Mouse (Mus musculus) layer of hippocampus, adult 6 months (tissue): ENCODE measurements around the gene Fut1. TPM values are rescaled to one million over a fixed set of nuclear protein-coding genes. Genes with fewer than 3 reads are reported as not detected.

Experiments
- long read RNA-seq, 2 experiments: library from polyadenylated mRNA; unstranded; transcript quantifications; one replicate each; pipeline ENCODE4 v2.0.0; 2019 to 2020
- polyA plus RNA-seq: library from polyadenylated mRNA; unstranded; fragments of <200 nt; fragmentation: Nextera tagmentation; gene quantifications from 2 replicates; pipeline ENCODE4 v1.2.3, GENCODE M21; 2021

Gene Fut1
- 0.08 TPM in 1 of 2 replicates, not detected in the other for polyA plus RNA-seq
- long read RNA-seq, experiment 1 = 0 reads
- long read RNA-seq, experiment 2 = 0 reads

DNA sequence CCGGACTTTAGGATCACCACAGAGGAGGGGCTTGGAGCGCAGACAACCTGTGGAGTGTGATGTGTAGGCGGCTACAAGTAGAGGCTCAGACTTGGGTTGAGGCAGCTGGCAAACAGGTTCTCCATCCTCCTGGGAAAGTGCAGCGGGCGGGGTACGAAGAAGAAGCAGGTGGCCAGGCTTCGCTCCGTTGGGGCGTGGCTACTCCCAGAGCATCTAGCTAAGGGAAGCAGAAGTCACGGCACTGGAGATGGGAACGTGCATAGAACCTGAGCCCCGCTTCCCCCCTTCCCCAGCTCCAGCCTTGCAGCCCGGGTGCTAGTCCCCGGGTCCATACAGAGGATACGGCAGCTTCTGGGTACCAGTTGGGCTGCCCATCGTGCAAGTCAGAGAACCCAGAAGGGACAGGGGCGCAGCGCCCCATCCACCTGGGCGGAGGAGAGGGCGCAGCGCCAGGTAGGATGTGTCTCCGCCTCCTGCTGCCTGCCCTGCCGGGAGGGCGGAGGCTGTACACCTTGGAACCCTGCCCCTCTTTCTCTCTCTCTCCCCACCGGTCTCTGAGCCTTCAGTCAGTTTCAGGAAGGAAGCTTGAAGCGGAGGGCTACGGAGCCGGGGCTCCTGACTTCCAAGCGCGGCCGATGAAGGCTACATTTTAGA is at the start of gene Fut1:
Gene Fut1 (plus strand): TSS at position 248 of the 654 bp plus-strand sequence.

DNA sequence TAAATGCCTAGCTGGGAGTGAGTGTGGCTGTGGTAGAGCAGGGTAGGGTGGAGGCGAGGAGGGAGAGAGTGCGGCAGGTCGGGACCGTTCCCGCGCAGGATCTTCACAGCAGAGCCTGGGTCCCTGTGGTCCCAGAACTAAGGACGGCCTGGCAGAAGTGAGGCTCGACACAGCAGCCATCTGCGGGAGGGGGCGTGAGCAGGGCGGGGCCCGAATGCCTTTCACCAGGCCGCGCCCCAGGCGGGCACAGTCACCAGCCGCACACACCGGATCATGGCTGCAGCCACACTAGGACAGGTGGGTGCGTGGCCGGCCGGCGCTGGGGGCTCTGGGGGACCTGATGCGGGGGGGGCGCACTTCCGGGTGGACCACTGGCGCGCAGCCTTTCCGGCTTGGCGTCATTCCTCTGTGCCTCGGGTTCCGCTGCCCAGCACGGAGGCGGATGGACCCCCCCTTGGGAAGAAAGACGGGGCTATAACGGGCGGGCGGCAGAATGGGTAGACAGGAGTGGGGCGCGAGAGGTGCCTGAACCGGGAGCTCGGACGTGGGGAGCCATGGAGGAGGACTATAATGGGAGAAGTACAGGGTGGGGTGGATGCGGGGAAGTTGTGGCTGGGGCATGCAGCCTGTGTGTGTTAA is 46.9 kb upstream of the Fut1 start, which contains the start of gene Bcat2:
Gene Bcat2 (plus strand): TSS at position 51 of the 639 bp plus-strand sequence.

DNA sequence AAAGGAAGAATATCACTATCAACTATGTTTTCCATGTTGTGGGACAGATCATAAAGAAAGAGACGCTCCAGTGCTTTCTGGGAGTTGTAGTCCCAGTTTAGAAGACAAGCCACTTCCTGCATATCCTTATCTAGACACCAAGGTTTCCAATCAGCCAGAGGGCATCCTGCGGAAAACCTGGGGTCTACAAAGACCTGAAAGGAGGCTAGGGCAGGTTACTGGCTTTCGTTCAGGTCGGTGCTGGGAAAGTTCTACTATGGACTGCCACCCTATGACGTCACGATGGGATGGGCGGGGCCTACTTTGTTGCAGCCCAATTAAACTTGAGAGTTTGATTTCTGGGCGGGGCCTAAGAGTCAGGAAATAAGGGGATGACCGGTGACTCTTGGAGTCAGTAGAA is 4.4 kb downstream of the Fut1 start, which contains the start of gene Izumo1:
Gene Izumo1 (plus strand): TSS at position 369 of the 400 bp plus-strand sequence.

DNA sequence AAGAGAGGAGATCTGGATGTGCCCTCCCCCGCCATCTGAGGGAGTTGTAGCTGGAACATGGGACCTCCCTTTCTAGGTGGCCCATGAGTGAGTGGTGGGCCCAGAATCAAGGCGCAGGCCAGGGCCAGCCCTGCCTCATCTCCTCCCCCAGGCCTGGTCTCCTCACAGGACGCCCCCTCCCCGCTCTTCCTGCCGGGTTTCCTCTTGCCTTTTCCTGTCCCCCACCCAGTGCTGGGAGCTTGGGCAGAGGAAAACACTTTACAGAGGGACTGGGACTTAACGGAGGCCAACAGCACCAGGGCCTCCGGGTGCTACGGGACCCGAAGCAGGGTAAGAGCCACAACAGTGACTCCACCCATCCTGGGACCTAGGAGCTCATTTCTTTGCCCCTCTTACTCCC is 10.2 kb downstream of the Fut1 start, which contains the start of gene Rasip1:
Gene Rasip1 (plus strand): TSS at position 228 of the 400 bp plus-strand sequence.

DNA sequence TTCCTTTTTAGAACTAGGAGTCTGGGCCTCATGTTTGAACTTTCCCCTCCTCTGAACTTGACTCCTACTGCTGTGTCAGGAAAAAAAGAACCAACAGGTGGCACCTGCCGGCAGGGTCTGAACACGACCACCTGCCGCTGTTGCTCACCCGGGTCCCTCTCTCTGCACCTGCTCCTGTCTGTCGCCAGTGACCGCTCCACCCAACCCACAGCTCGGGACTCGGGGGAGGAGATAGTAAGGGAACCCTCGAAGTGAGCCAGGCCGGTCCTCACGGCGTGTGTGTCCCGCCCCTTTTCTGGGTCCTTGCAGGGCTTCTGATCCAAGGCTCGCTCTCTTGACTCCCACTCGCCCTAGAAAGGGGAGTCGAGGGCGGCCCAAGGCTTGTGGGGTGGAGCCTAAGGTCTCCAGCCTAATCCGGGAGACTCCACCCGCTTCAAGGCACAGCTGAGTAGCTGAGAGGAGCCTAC is 22.5 kb downstream of the Fut1 start, which contains the start of gene Mamstr:
Gene Mamstr (plus strand): TSS at position 417 of the 467 bp plus-strand sequence.

DNA sequence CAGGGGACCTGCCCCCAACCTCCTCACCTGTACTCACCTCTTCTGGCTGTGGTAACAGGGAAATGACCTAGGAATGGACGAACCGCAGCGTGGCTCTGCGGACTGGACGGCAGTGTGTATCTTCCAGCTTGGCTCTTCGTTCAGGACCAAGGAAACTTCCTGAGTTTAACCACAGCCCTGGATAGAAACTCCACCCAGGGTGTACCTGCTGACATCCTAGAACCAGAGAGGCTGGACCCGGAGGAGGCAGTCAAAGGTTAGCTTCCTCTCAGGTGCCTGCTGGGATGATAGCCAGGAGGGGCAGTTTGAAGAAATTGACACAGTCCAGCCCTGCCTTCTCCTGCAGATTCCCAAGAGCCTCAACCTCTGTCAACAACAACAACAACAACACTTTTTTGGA is 49.1 kb downstream of the Fut1 start, which contains the start of gene Fut2:
Gene Fut2 (minus strand): TSS at position 234 of the 400 bp plus-strand sequence.

Other genes starting within 250 kb of the Fut1 start
- gene Lin7b, start 246.7 kb upstream of the Fut1 start, polyA plus RNA-seq = 214 and 221 TPM in 2 replicates
- gene Snrnp70, start 221.5 kb upstream of the Fut1 start, polyA plus RNA-seq = 32.6 and 45.3 TPM in 2 replicates
- gene Kcna7, start 211.6 kb upstream of the Fut1 start, polyA plus RNA-seq = not detected in 2 replicates
- gene Ntf5, start 203.6 kb upstream of the Fut1 start, polyA plus RNA-seq = 0.11 and 0.30 TPM in 2 replicates
- gene Lhb, start 196.5 kb upstream of the Fut1 start, polyA plus RNA-seq = 1.1 TPM in 1 of 2 replicates, not detected in the other
- 7.9 and 10.1 TPM in 2 replicates for gene Gys1, start 182.4 kb upstream of the Fut1 start, polyA plus RNA-seq
- gene Ruvbl2, start 179.2 kb upstream of the Fut1 start, polyA plus RNA-seq = 50.0 and 53.1 TPM in 2 replicates
- 1,695 and 1,748 TPM in 2 replicates for gene Ftl1, start 157.4 kb upstream of the Fut1 start, polyA plus RNA-seq
- gene Bax, start 150.4 kb upstream of the Fut1 start, polyA plus RNA-seq = 86.7 and 94.4 TPM in 2 replicates
- 0.13 and 0.14 TPM in 2 replicates for gene Tulp2, start 135.4 kb upstream of the Fut1 start, polyA plus RNA-seq
- not detected in 2 replicates for gene Gm45808, start 130.5 kb upstream of the Fut1 start, polyA plus RNA-seq
- gene Dhdh, start 128.5 kb upstream of the Fut1 start, polyA plus RNA-seq = 2.6 and 3.5 TPM in 2 replicates
- gene Nucb1, start 106.9 kb upstream of the Fut1 start, polyA plus RNA-seq = 74.5 and 76.8 TPM in 2 replicates
- gene Ppp1r15a, start 91.0 kb upstream of the Fut1 start, polyA plus RNA-seq = 17.6 and 18.2 TPM in 2 replicates
- 0.67 and 1.7 TPM in 2 replicates for gene Plekha4, start 91.0 kb upstream of the Fut1 start, polyA plus RNA-seq
- gene Hsd17b14, start 62.4 kb upstream of the Fut1 start, polyA plus RNA-seq = 0.43 TPM in 1 of 2 replicates, not detected in the other
- gene Bcat2, start 47.1 kb upstream of the Fut1 start, polyA plus RNA-seq = 7.0 and 8.5 TPM in 2 replicates
- not detected in 2 replicates for gene Fgf21, start 1.8 kb upstream of the Fut1 start, polyA plus RNA-seq
- gene Izumo1, start 4.5 kb downstream of the Fut1 start, polyA plus RNA-seq = 0.09 TPM in 1 of 2 replicates, not detected in the other
- 2.3 and 3.1 TPM in 2 replicates for gene Rasip1, start 10.2 kb downstream of the Fut1 start, polyA plus RNA-seq
- 1.1 and 1.2 TPM in 2 replicates for gene Mamstr, start 22.7 kb downstream of the Fut1 start, polyA plus RNA-seq
- gene Fut2, start 49.1 kb downstream of the Fut1 start, polyA plus RNA-seq = 0.10 and 0.16 TPM in 2 replicates
- gene Ntn5, start 66.7 kb downstream of the Fut1 start, polyA plus RNA-seq = 5.2 and 6.6 TPM in 2 replicates
- 0.15 and 0.36 TPM in 2 replicates for gene Sec1, start 77.1 kb downstream of the Fut1 start, polyA plus RNA-seq
- gene Car11, start 82.6 kb downstream of the Fut1 start, polyA plus RNA-seq = 39.6 and 49.9 TPM in 2 replicates
- gene Dbp, start 87.8 kb downstream of the Fut1 start, polyA plus RNA-seq = 49.2 and 52.8 TPM in 2 replicates
- gene Rpl18, start 98.2 kb downstream of the Fut1 start, polyA plus RNA-seq = 357 and 361 TPM in 2 replicates
- gene Sphk2, start 100.7 kb downstream of the Fut1 start, polyA plus RNA-seq = 5.5 and 6.1 TPM in 2 replicates
- gene Fam83e, start 103.9 kb downstream of the Fut1 start, polyA plus RNA-seq = 0.09 TPM in 1 of 2 replicates, not detected in the other
- gene Spaca4, start 108.5 kb downstream of the Fut1 start, polyA plus RNA-seq = not detected in 2 replicates
- gene Lmtk3, start 166.4 kb downstream of the Fut1 start, polyA plus RNA-seq = 6.9 and 9.4 TPM in 2 replicates
- 20.6 and 22.7 TPM in 2 replicates for gene Sult2b1, start 167.4 kb downstream of the Fut1 start, polyA plus RNA-seq
- 135 and 136 TPM in 2 replicates for gene Cyth2, start 197.3 kb downstream of the Fut1 start, polyA plus RNA-seq
- gene Kcnj14, start 207.5 kb downstream of the Fut1 start, polyA plus RNA-seq = 1.5 and 2.2 TPM in 2 replicates
- 23.8 and 25.5 TPM in 2 replicates for gene Grwd1, start 213.7 kb downstream of the Fut1 start, polyA plus RNA-seq